Mouse (Mus musculus) MEL (cell line): ENCODE measurements at regions not wholly inside any gene's neighbourhood (a gene's known extent, or its start where the extent isn't known, plus 50 kb on each side); places are given as distances from the start of the nearest gene placed in this dataset.

Experiments used
- DNase-seq: peaks from one replicate; pipeline ENCODE4 v3.0.0; 2011; ENCODE audit warnings: low read depth, low spot score
- H3K27ac ChIP-seq: 2 replicates; pipeline ENCODE4 v1.5.1; 2012; ENCODE audit warnings: low read depth, mild to moderate bottlenecking, control low read depth, low read length, moderate library complexity; ENCODE audit not compliant: control insufficient read depth
- H3K27me3 ChIP-seq, 2 experiments: fragments of 150-350 bp in 1 of 2; sonication (generic) in 1 of 2; 2 replicates each; pipeline ENCODE4 v1.6.1; 2012; ENCODE audit warnings: low read length in 2 of 2, mild to moderate bottlenecking in 2 of 2, improper control_type of control experiment in 1 of 2, moderate library complexity in 1 of 2; ENCODE audit not compliant: insufficient read depth in 2 of 2, control insufficient read depth in 1 of 2
- H3K36me3 ChIP-seq, 2 experiments: 2 replicates each; pipeline ENCODE4 v1.6.1; 2012 to 2014; ENCODE audit warnings: low read length in 2 of 2, improper control_type of control experiment in 1 of 2, inconsistent platforms in 1 of 2, mild to moderate bottlenecking in 1 of 2; ENCODE audit not compliant: insufficient read depth in 2 of 2, control insufficient read depth in 1 of 2
- H3K4me1 ChIP-seq, 2 experiments: fragments of 150-350 bp in 1 of 2; sonication (generic) in 1 of 2; 2 replicates each; pipeline ENCODE4 v1.6.1; 2012; ENCODE audit warnings: low read length in 2 of 2, improper control_type of control experiment in 1 of 2, mild to moderate bottlenecking in 1 of 2; ENCODE audit not compliant: insufficient read depth in 2 of 2, control insufficient read depth in 1 of 2
- H3K4me3 ChIP-seq, 2 experiments: fragments of 150-350 bp in 1 of 2; sonication (generic) in 1 of 2; 2 replicates each; pipeline ENCODE4 v1.5.1; 2012; ENCODE audit warnings: low read depth in 2 of 2, low read length in 2 of 2, mild to moderate bottlenecking in 2 of 2, moderate library complexity in 2 of 2, control low read depth in 1 of 2, improper control_type of control experiment in 1 of 2; ENCODE audit not compliant: control insufficient read depth in 1 of 2, insufficient read depth in 1 of 2
- H3K79me2 ChIP-seq: 2 replicates; pipeline ENCODE4 v1.6.1; 2012; ENCODE audit warnings: mild to moderate bottlenecking, low read length, moderate library complexity; ENCODE audit not compliant: control insufficient read depth, poor library complexity, insufficient read depth
- H3K9ac ChIP-seq: 2 replicates; pipeline ENCODE4 v1.6.1; 2012; ENCODE audit warnings: low read depth, mild to moderate bottlenecking, control low read depth, low read length, moderate library complexity; ENCODE audit not compliant: control insufficient read depth, poor library complexity, severe bottlenecking
- H3K9me3 ChIP-seq: fragments of 150-350 bp; sonication (generic); replicated peaks from 2 replicates; pipeline ENCODE4 v1.6.1; 2012; ENCODE audit warnings: mild to moderate bottlenecking, low read length, improper control_type of control experiment, moderate library complexity; ENCODE audit not compliant: insufficient read depth
- CHD1 ChIP-seq: IDR thresholded peaks from 2 replicates; pipeline ENCODE4 v1.6.1; 2012; ENCODE audit warnings: low read depth, mild to moderate bottlenecking, inconsistent platforms, low read length, improper control_type of control experiment
- CHD2 ChIP-seq: IDR thresholded peaks from 2 replicates; pipeline ENCODE4 v1.6.1; 2011; ENCODE audit warnings: low read length, improper control_type of control experiment
- ETS1 ChIP-seq: IDR thresholded peaks from 2 replicates; pipeline ENCODE4 v1.6.1; 2012; ENCODE audit warnings: low read depth, mild to moderate bottlenecking, inconsistent platforms, low read length, improper control_type of control experiment, moderate library complexity
- HCFC1 ChIP-seq: IDR thresholded peaks from 2 replicates; pipeline ENCODE4 v1.6.1; 2012; ENCODE audit warnings: low read depth, mild to moderate bottlenecking, inconsistent platforms, low read length, improper control_type of control experiment, moderate library complexity
- JUND ChIP-seq: IDR thresholded peaks from 2 replicates; pipeline ENCODE4 v1.6.1; 2011; ENCODE audit warnings: low read depth, mild to moderate bottlenecking, improper control_type of control experiment, low read length
- MAFK ChIP-seq: IDR thresholded peaks from 2 replicates; pipeline ENCODE4 v1.6.1; 2011; ENCODE audit warnings: low read depth, mild to moderate bottlenecking, low read length, improper control_type of control experiment, borderline replicate concordance
- MXI1 ChIP-seq: IDR thresholded peaks from 2 replicates; pipeline ENCODE4 v1.6.1; 2011; ENCODE audit warnings: mild to moderate bottlenecking, low read depth, low read length, improper control_type of control experiment
- NELFE ChIP-seq: IDR thresholded peaks from 2 replicates; pipeline ENCODE4 v1.6.1; 2011; ENCODE audit warnings: low read depth, low read length, improper control_type of control experiment
- NRF1 ChIP-seq: IDR thresholded peaks from 2 replicates; pipeline ENCODE4 v1.6.1; 2014; ENCODE audit warnings: low read depth, mild to moderate bottlenecking, inconsistent platforms, low read length, improper control_type of control experiment, moderate library complexity; ENCODE audit not compliant: poor library complexity, insufficient read depth, severe bottlenecking
- POLR2A ChIP-seq, 2 experiments: IDR thresholded peaks; 2 replicates each; pipeline ENCODE4 v1.6.1; 2011 to 2012; ENCODE audit warnings: low read length in 2 of 2, mild to moderate bottlenecking in 2 of 2, control low read depth in 1 of 2, improper control_type of control experiment in 1 of 2, low read depth in 1 of 2, moderate library complexity in 1 of 2; ENCODE audit not compliant: control insufficient read depth in 1 of 2, insufficient read depth in 1 of 2, poor library complexity in 1 of 2
- POLR2AphosphoS5 ChIP-seq: IDR thresholded peaks from 2 replicates; pipeline ENCODE4 v1.6.1; 2012; ENCODE audit warnings: low read depth, borderline replicate concordance, mild to moderate bottlenecking, inconsistent platforms, low read length, moderate library complexity, mixed read lengths
- RCOR1 ChIP-seq: IDR thresholded peaks from 2 replicates; pipeline ENCODE4 v1.6.1; 2012; ENCODE audit warnings: low read depth, mild to moderate bottlenecking, inconsistent platforms, low read length, improper control_type of control experiment
- SIN3A ChIP-seq: IDR thresholded peaks from 2 replicates; pipeline ENCODE4 v1.6.1; 2012; ENCODE audit warnings: low read length, improper control_type of control experiment, inconsistent platforms
- TAL1 ChIP-seq: IDR thresholded peaks from 2 replicates; pipeline ENCODE4 v1.6.1; 2012; ENCODE audit warnings: mild to moderate bottlenecking, inconsistent platforms, low read length, moderate library complexity, mixed read lengths
- TCF12 ChIP-seq: IDR thresholded peaks from 2 replicates; pipeline ENCODE4 v1.6.1; 2014; ENCODE audit warnings: low read depth, mild to moderate bottlenecking, inconsistent platforms, low read length, improper control_type of control experiment, moderate library complexity
- USF1 ChIP-seq: IDR thresholded peaks from 2 replicates; pipeline ENCODE4 v1.6.1; 2014; ENCODE audit warnings: low read depth, mild to moderate bottlenecking, inconsistent platforms, low read length, improper control_type of control experiment, moderate library complexity
- USF2 ChIP-seq, 2 experiments: IDR thresholded peaks; 2 replicates each; pipeline ENCODE4 v1.6.1; 2011 to 2012; ENCODE audit warnings: improper control_type of control experiment in 2 of 2, low read length in 2 of 2, borderline replicate concordance in 1 of 2, inconsistent platforms in 1 of 2, low read depth in 1 of 2, mild to moderate bottlenecking in 1 of 2; ENCODE audit not compliant: insufficient read depth in 1 of 2
- ZC3H11A ChIP-seq: IDR thresholded peaks from 2 replicates; pipeline ENCODE4 v1.6.1; 2012; ENCODE audit warnings: low read depth, mild to moderate bottlenecking, inconsistent platforms, low read length, improper control_type of control experiment
- ZKSCAN1 ChIP-seq: IDR thresholded peaks from 2 replicates; pipeline ENCODE4 v1.6.1; 2012; ENCODE audit warnings: low read depth, mild to moderate bottlenecking, inconsistent platforms, low read length, improper control_type of control experiment, moderate library complexity
- ZMIZ1 ChIP-seq: IDR thresholded peaks from 2 replicates; pipeline ENCODE4 v1.6.1; 2012; ENCODE audit warnings: low read depth, mild to moderate bottlenecking, inconsistent platforms, low read length, improper control_type of control experiment, moderate library complexity

GRCm38 (mm10) chr8:35942515-35942914 is 176.9 kb downstream of the Gm19410 start:
- H3K9me3 ChIP-seq, result no peaks in the 10 kb centered on the region
- no peaks in the 10 kb centered on the region for H3K4me1 ChIP-seq
- no peak for DNase-seq
- TF ChIP-seq ETS1 (no peak), POLR2AphosphoS5 (no peak), CHD1 (no peak), USF2 (IDR thresholded peaks at IDR 0.05; ENCODE audit: borderline replicate concordance in 1 of 2, insufficient read depth in 1 of 2, low read depth in 1 of 2, low read length in 2 of 2) (no peak), HCFC1 (no peak), NELFE (no peak), TAL1 (no peak), ZKSCAN1 (no peak), ZMIZ1 (no peak), MAFK (no peak), MXI1 (no peak), ZC3H11A (no peak), RCOR1 (no peak), NRF1 (no peak), USF1 (no peak)
- H3K4me3 ChIP-seq, result no peak overlapping the region
- no peaks in the 10 kb centered on the region for H3K27me3 ChIP-seq
- H3K79me2 ChIP-seq, result no peaks in the 10 kb centered on the region
- H3K36me3 ChIP-seq, result no peaks in the 10 kb centered on the region
- H3K9ac ChIP-seq, result no peak overlapping the region
- H3K27ac ChIP-seq, result no peak overlapping the region

GRCm38 (mm10) chr8:35943686-35944085 is 178.1 kb downstream of the Gm19410 start:
- TF ChIP-seq ZC3H11A, result no peak
- no peak for TF ChIP-seq ETS1
- no peak for TF ChIP-seq CHD2
- TF ChIP-seq HCFC1, result no peak
- TF ChIP-seq USF2 (IDR thresholded peaks at IDR 0.05; ENCODE audit: borderline replicate concordance in 1 of 2, insufficient read depth in 1 of 2, low read depth in 1 of 2, low read length in 2 of 2), result no peak
- TF ChIP-seq RCOR1, result no peak
- no peak for TF ChIP-seq JUND
- TF ChIP-seq USF1, result no peak
- no peak for TF ChIP-seq NELFE
- no peak for TF ChIP-seq SIN3A
- no peak for TF ChIP-seq TCF12
- TF ChIP-seq POLR2A (IDR thresholded peaks at IDR 0.05; ENCODE audit: control insufficient read depth in 1 of 2, insufficient read depth in 1 of 2, low read depth in 1 of 2, low read length in 2 of 2, poor library complexity in 1 of 2), result no peak
- TF ChIP-seq ZKSCAN1, result no peak
- Histone ChIP-seq H3K79me2 (no peaks in the 10 kb centered on the region), H3K4me1 (no peaks in the 10 kb centered on the region)

More at GRCm38 (mm10) chr8:35943686-35944085, 178.1 kb downstream of the Gm19410 start:
- DNase-seq, result no peak
- H3K4me3 ChIP-seq, result no peak overlapping the region
- H3K9me3 ChIP-seq, result no peaks in the 10 kb centered on the region
- H3K27ac ChIP-seq, result no peak overlapping the region
- no peaks in the 10 kb centered on the region for H3K27me3 ChIP-seq
- H3K9ac ChIP-seq, result no peak overlapping the region
- H3K36me3 ChIP-seq, result no peaks in the 10 kb centered on the region
